Mouse (Mus musculus): Measurements from ENCODE around the gene Magea6.
"Not testable (repeated sequence)": the region's sequence is repeated elsewhere in the genome, so short reads cannot be mapped to it uniquely, and the experiment has no call there.

Magea6 gene

GRCm38 (mm10) chrX:154935887-154936286 lies at the start of gene Magea6:
Magea6 (minus strand) TSS chrX:154935987.
- not testable (repeated sequence) for DNase-seq

GRCm38 (mm10) chrX:154949405-154949804 lies 13.6 kb upstream of the Magea6 start, which contains the start of gene Magea3:
Magea3 (minus strand) TSS chrX:154949505.
- not testable (repeated sequence) for DNase-seq

- DNase-seq = not testable (repeated sequence)
These were observed 45.6 kb downstream of the Magea6 start, which contains the start of gene Cldn34b1 for GRCm38 (mm10) chrX:154890167-154890566. Cldn34b1 (minus strand) TSS chrX:154890267.
